Mouse (Mus musculus): ENCODE measurements around the gene Taldo1. TPM values are rescaled to one million over a fixed set of nuclear protein-coding genes. Genes with fewer than 3 reads are reported as not detected.
"Not testable (repeated sequence)": the region's sequence is repeated elsewhere in the genome, so short reads cannot be mapped to it uniquely, and the experiment has no call there.

Gene Taldo1
- polyA plus RNA-seq, 1 experiment from 2014 or later: 288 TPM

GRCm38 (mm10) chr7:141443081-141443821 is 51.3 kb downstream of the Taldo1 start:
- WGBS (ENCODE audit: insufficient replicate concordance): 28% methylated on average over 12 of the region's 12 CpGs
- ATAC-seq (replicated peaks; ENCODE audit: insufficient number of reproducible peaks, low FRiP score, low TSS enrichment): peak; percentile 6; the same call in 1 of the 2 replicates
- Histone ChIP-seq H3K27ac (ENCODE audit: low read depth, low read length) (peak overlapping the region; percentile 46; the same call in 1 of the 2 replicates), H3K36me3 (ENCODE audit: control insufficient read depth, insufficient read depth, low read length) (peaks cover 6% of the 10 kb centered on the region; the same call in 1 of the 2 replicates), H3K27me3 (ENCODE audit: control insufficient read depth, insufficient read depth, low read length) (no peaks in the 10 kb centered on the region), H3K4me1 (ENCODE audit: control insufficient read depth, insufficient read depth, low read length) (peaks cover 27% of the 10 kb centered on the region), H3K4me2 (peak overlapping the region; percentile 99), H3K9ac (ENCODE audit: low read depth, low read length) (peak overlapping the region; percentile 77), H3K4me3 (ENCODE audit: low read depth, low read length) (peak overlapping the region; percentile 48), H3K9me3 (replicated peaks; ENCODE audit: control insufficient read depth, low read length) (no peaks in the 10 kb centered on the region)

GRCm38 (mm10) chr7:141443828-141444237 is 51.8 kb downstream of the Taldo1 start, which contains the start of gene Pidd1:
Gene Pidd1, minus strand, starts transcription at chr7:141444025.
- ATAC-seq (replicated peaks; ENCODE audit: insufficient number of reproducible peaks, low FRiP score, low TSS enrichment): peak; percentile 44; the same call in 1 of the 2 replicates
- Histone ChIP-seq H3K4me3 (ENCODE audit: low read depth, low read length) (peak within 1 kb of the TSS; percentile 48), H3K27ac (ENCODE audit: low read depth, low read length) (peak within 1 kb of the TSS; percentile 47; the same call in 1 of the 2 replicates), H3K4me2 (peak within 1 kb of the TSS; percentile 99), H3K9me3 (replicated peaks; ENCODE audit: control insufficient read depth, low read length) (no peaks in the 10 kb centered on the region), H3K9ac (ENCODE audit: low read depth, low read length) (peak within 1 kb of the TSS; percentile 77), H3K27me3 (ENCODE audit: control insufficient read depth, insufficient read depth, low read length) (no peaks in the 10 kb centered on the region), H3K4me1 (ENCODE audit: control insufficient read depth, insufficient read depth, low read length) (peaks cover 33% of the 10 kb centered on the region), H3K36me3 (ENCODE audit: control insufficient read depth, insufficient read depth, low read length) (peaks cover 9% of the 10 kb centered on the region; the same call in 1 of the 2 replicates)
- WGBS (ENCODE audit: insufficient replicate concordance): under 1% methylated on average over 25 of the region's 25 CpGs

- not testable (repeated sequence) for ATAC-seq (replicated peaks; ENCODE audit: insufficient number of reproducible peaks, low FRiP score, low TSS enrichment); H3K27me3 ChIP-seq (ENCODE audit: control insufficient read depth, insufficient read depth, low read length); H3K9ac ChIP-seq (ENCODE audit: low read depth, low read length); H3K9me3 ChIP-seq (replicated peaks; ENCODE audit: control insufficient read depth, low read length); H3K27ac ChIP-seq (ENCODE audit: low read depth, low read length)
- H3K4me3 ChIP-seq (ENCODE audit: low read depth, low read length): peak overlapping the region; percentile 83
- H3K4me2 ChIP-seq: peak overlapping the region; percentile 80
- H3K4me1 ChIP-seq (ENCODE audit: control insufficient read depth, insufficient read depth, low read length): peaks cover 26% of the 10 kb centered on the region
- H3K36me3 ChIP-seq (ENCODE audit: control insufficient read depth, insufficient read depth, low read length): peaks cover 13% of the 10 kb centered on the region
- WGBS (ENCODE audit: insufficient replicate concordance): 67% methylated on average over 3 of the region's 3 CpGs
Observed at GRCm38 (mm10) chr7:141446374-141446773, 54.4 kb downstream of the Taldo1 start.

- Histone ChIP-seq H3K4me2 (peak within 1 kb of the TSS; percentile 80), H3K4me3 (ENCODE audit: low read depth, low read length) (peak within 1 kb of the TSS; percentile 83), H3K36me3 (ENCODE audit: control insufficient read depth, insufficient read depth, low read length) (peaks cover 20% of the 10 kb centered on the region), H3K9ac (ENCODE audit: low read depth, low read length) (peak within 1 kb of the TSS; percentile 88), H3K27me3 (ENCODE audit: control insufficient read depth, insufficient read depth, low read length) (no peaks in the 10 kb centered on the region), H3K9me3 (replicated peaks; ENCODE audit: control insufficient read depth, low read length) (no peaks in the 10 kb centered on the region), H3K27ac (ENCODE audit: low read depth, low read length) (peak within 1 kb of the TSS; percentile 52), H3K4me1 (ENCODE audit: control insufficient read depth, insufficient read depth, low read length) (peaks cover 23% of the 10 kb centered on the region)
- peak; percentile 86 for ATAC-seq (replicated peaks; ENCODE audit: insufficient number of reproducible peaks, low FRiP score, low TSS enrichment)
- 0% methylated on average over 63 of the region's 63 CpGs for WGBS (ENCODE audit: insufficient replicate concordance)
Observed at GRCm38 (mm10) chr7:141447110-141447991, 55.4 kb downstream of the Taldo1 start, which contains the start of gene Rplp2. Gene Rplp2, plus strand, starts transcription at chr7:141447370.

GRCm38 (mm10) chr7:141451928-141452327 is 59.9 kb downstream of the Taldo1 start:
- no peak overlapping the region for H3K9ac ChIP-seq (ENCODE audit: low read depth, low read length)
- H3K9me3 ChIP-seq (replicated peaks; ENCODE audit: control insufficient read depth, low read length): no peaks in the 10 kb centered on the region
- H3K36me3 ChIP-seq (ENCODE audit: control insufficient read depth, insufficient read depth, low read length): peaks cover 20% of the 10 kb centered on the region
- ATAC-seq (replicated peaks; ENCODE audit: insufficient number of reproducible peaks, low FRiP score, low TSS enrichment): no peak
- H3K4me2 ChIP-seq: no peak overlapping the region
- H3K27ac ChIP-seq (ENCODE audit: low read depth, low read length): no peak overlapping the region
- no peaks in the 10 kb centered on the region for H3K27me3 ChIP-seq (ENCODE audit: control insufficient read depth, insufficient read depth, low read length)
- H3K4me1 ChIP-seq (ENCODE audit: control insufficient read depth, insufficient read depth, low read length): peaks cover 22% of the 10 kb centered on the region
- H3K4me3 ChIP-seq (ENCODE audit: low read depth, low read length): no peak overlapping the region

Other genes with a start within 250 kb of the Taldo1 start
- gene Rnh1, start 219.3 kb upstream of the Taldo1 start, polyA plus RNA-seq (2014; fragmentation: Nextera tagmentation; extraction: Ambion mirVana): 95.3 and 103 TPM in 2 replicates
- gene Hras, start 198.2 kb upstream of the Taldo1 start, polyA plus RNA-seq (2014; fragmentation: Nextera tagmentation; extraction: Ambion mirVana): 73.1 and 80.9 TPM in 2 replicates
- 1.6 TPM in 2 replicates for gene Lrrc56, start 198.0 kb upstream of the Taldo1 start, polyA plus RNA-seq (2014; fragmentation: Nextera tagmentation; extraction: Ambion mirVana)
- 0.46 and 0.99 TPM in 2 replicates for gene Lmntd2, start 178.1 kb upstream of the Taldo1 start, polyA plus RNA-seq (2014; fragmentation: Nextera tagmentation; extraction: Ambion mirVana)
- 14.3 and 17.5 TPM in 2 replicates for gene Rassf7, start 176.3 kb upstream of the Taldo1 start, polyA plus RNA-seq (2014; fragmentation: Nextera tagmentation; extraction: Ambion mirVana)
- gene Phrf1, start 163.4 kb upstream of the Taldo1 start, polyA plus RNA-seq (2014; fragmentation: Nextera tagmentation; extraction: Ambion mirVana): 50.2 and 51.1 TPM in 2 replicates
- 0.99 and 1.2 TPM in 2 replicates for gene Irf7, start 125.7 kb upstream of the Taldo1 start, polyA plus RNA-seq (2014; fragmentation: Nextera tagmentation; extraction: Ambion mirVana)
- gene Cdhr5, start 115.4 kb upstream of the Taldo1 start, polyA plus RNA-seq (2014; fragmentation: Nextera tagmentation; extraction: Ambion mirVana): not detected in 2 replicates
- 2.2 and 3.0 TPM in 2 replicates for gene Sct, start 113.1 kb upstream of the Taldo1 start, polyA plus RNA-seq (2014; fragmentation: Nextera tagmentation; extraction: Ambion mirVana)
- 0.10 and 0.17 TPM in 2 replicates for gene Drd4, start 100.2 kb upstream of the Taldo1 start, polyA plus RNA-seq (2014; fragmentation: Nextera tagmentation; extraction: Ambion mirVana)
- 40.2 and 42.5 TPM in 2 replicates for gene Deaf1, start 64.5 kb upstream of the Taldo1 start, polyA plus RNA-seq (2014; fragmentation: Nextera tagmentation; extraction: Ambion mirVana)
- gene Tmem80, start 64.5 kb upstream of the Taldo1 start, polyA plus RNA-seq (2014; fragmentation: Nextera tagmentation; extraction: Ambion mirVana): 17.9 and 23.6 TPM in 2 replicates
- 0.51 and 0.82 TPM in 2 replicates for gene Eps8l2, start 53.3 kb upstream of the Taldo1 start, polyA plus RNA-seq (2014; fragmentation: Nextera tagmentation; extraction: Ambion mirVana)
- gene Gatd1, start 21.9 kb downstream of the Taldo1 start, polyA plus RNA-seq (2014; fragmentation: Nextera tagmentation; extraction: Ambion mirVana): 29.3 and 32.2 TPM in 2 replicates
- gene Cend1, start 37.3 kb downstream of the Taldo1 start, polyA plus RNA-seq (2014; fragmentation: Nextera tagmentation; extraction: Ambion mirVana): 7.4 and 9.3 TPM in 2 replicates
- 19.4 and 19.7 TPM in 2 replicates for gene Slc25a22, start 45.7 kb downstream of the Taldo1 start, polyA plus RNA-seq (2014; fragmentation: Nextera tagmentation; extraction: Ambion mirVana)
- 9.5 and 9.6 TPM in 2 replicates for gene Pidd1, start 51.8 kb downstream of the Taldo1 start, polyA plus RNA-seq (2014; fragmentation: Nextera tagmentation; extraction: Ambion mirVana)
- 873 and 1,016 TPM in 2 replicates for gene Rplp2, start 55.2 kb downstream of the Taldo1 start, polyA plus RNA-seq (2014; fragmentation: Nextera tagmentation; extraction: Ambion mirVana)
- 28.7 and 35.3 TPM in 2 replicates for gene Pnpla2, start 63.0 kb downstream of the Taldo1 start, polyA plus RNA-seq (2014; fragmentation: Nextera tagmentation; extraction: Ambion mirVana)
- gene Cracr2b, start 68.9 kb downstream of the Taldo1 start, polyA plus RNA-seq (2014; fragmentation: Nextera tagmentation; extraction: Ambion mirVana): 11.5 and 14.3 TPM in 2 replicates
- 61.3 and 101 TPM in 2 replicates for gene Cd151, start 75.2 kb downstream of the Taldo1 start, polyA plus RNA-seq (2014; fragmentation: Nextera tagmentation; extraction: Ambion mirVana)
- 71.5 and 72.9 TPM in 2 replicates for gene Polr2l, start 82.9 kb downstream of the Taldo1 start, polyA plus RNA-seq (2014; fragmentation: Nextera tagmentation; extraction: Ambion mirVana)
- gene Tspan4, start 83.0 kb downstream of the Taldo1 start, polyA plus RNA-seq (2014; fragmentation: Nextera tagmentation; extraction: Ambion mirVana): 58.9 and 69.1 TPM in 2 replicates
- gene Chid1, start 147.7 kb downstream of the Taldo1 start, polyA plus RNA-seq (2014; fragmentation: Nextera tagmentation; extraction: Ambion mirVana): 35.0 and 46.7 TPM in 2 replicates
- gene Ap2a2, start 170.0 kb downstream of the Taldo1 start, polyA plus RNA-seq (2014; fragmentation: Nextera tagmentation; extraction: Ambion mirVana): 53.0 and 66.8 TPM in 2 replicates